Mouse (Mus musculus) liver, postnatal 0 days (tissue): ENCODE measurements around the gene Shisa6.

Source experiments
- CTCF ChIP-seq: sonication (generic); IDR thresholded peaks from 2 replicates; pipeline ENCODE4 v1.5.1; 2016; ENCODE audit warnings: antibody characterized with exemption, low read depth
- EP300 ChIP-seq: IDR thresholded peaks from 2 replicates; pipeline ENCODE4 v1.6.1; 2016; ENCODE audit warnings: antibody characterized with exemption, low read depth, mild to moderate bottlenecking

- TF ChIP-seq CTCF (no peak), EP300 (no peak)
These were observed 1.5 kb downstream of the Shisa6 start for GRCm38 (mm10) chr11:66524251-66524650.
